Mouse (Mus musculus) testis, postnatal 10 days (tissue): ENCODE data around the gene Unc13c.

Source experiments
- DNase-seq: peaks from one replicate; pipeline ENCODE4 v3.0.0; 2021; ENCODE audit warnings: low spot score

Gene Unc13c

GRCm38 (mm10) chr9:73625171-73625570 is 343.6 kb downstream of the Unc13c start:
- DNase-seq: no peak

GRCm38 (mm10) chr9:73612896-73613295 is 355.9 kb downstream of the Unc13c start:
- no peak for DNase-seq

- no peak for DNase-seq
These were observed 364.8 kb downstream of the Unc13c start for GRCm38 (mm10) chr9:73603921-73604320.

GRCm38 (mm10) chr9:73565558-73565957 is 403.2 kb downstream of the Unc13c start:
- no peak for DNase-seq

DNA sequence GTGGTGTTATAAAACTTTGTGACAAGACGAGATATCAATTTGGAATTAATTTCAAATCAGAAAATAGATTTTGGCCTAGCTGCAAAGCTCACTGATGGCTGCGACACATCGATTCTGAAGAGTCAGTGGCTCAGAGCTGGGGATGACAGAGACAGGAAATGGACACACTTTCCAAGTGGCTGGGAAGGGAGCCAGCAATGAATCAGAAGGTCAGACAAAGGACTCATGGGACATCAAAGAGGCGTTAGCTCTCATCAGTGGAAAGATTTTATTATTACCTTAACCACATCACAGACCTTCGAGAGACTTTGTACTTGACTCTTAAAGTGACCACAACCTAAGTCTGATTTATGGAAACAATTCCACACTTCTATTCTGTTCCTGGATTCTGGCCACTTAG is 408.7 kb downstream of the Unc13c start:
- DNase-seq: peak; percentile 40

DNA sequence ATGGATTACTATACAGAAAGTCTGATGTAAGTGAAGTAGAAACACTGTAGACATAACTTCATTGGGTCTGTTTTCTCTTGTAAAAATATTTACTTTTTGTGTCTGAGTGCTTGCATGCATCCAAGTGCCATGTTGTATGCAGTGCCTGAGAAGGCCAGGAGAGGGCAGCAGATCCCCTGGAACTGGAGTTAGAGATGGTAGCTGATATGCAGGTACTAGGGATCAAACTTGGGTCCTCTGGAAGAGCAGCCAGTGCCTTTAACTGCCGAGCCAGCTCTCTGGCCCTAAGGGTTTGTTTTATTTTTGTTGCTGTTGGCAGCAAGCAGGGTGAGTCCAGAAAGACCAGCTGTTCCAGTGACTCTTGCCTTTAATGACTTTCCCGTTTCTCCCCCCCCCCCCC is 411.0 kb downstream of the Unc13c start:
- DNase-seq: peak; percentile 71

DNA sequence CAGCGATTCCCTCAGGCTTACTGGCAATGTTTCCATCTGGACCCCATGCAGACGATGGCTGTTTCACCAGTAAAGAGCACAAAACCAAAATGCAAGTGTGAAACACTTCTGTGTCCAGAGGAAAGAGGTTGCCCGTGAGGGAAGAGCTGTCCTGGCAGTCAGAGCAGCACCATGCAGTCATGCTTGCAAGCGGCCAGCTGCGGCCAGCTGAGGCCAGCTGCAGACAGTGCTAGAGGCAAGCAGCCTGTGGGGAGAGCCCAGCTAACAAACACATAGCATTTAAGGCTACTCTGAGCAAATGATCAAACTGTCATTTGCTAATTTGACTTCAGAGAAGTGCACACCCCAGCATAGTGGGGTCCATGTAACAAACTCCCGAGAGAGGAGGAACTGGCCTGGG is 413.4 kb downstream of the Unc13c start:
- no peak for DNase-seq

DNA sequence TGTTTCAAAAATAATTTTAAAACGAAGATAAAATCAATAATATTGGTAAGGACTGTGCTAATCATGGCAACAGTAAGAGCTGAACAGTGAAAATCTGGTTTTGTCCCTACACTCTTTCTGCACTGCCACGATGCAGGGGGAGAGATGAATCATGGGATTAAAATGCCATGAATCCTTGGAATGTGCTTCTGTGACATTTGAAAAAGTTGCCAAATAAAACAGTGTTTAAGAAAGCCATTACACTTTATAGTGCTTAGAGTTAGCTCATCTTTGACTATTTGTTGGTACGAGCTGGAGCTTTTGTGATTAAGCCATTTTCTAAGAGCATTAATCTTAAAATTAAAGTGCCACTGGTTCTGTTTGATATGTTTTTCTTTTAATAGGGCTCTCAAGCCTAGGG is 496.2 kb downstream of the Unc13c start:
- no peak for DNase-seq

- DNase-seq: no peak
These were observed 506.7 kb downstream of the Unc13c start for GRCm38 (mm10) chr9:73462027-73462426.

GRCm38 (mm10) chr9:73450009-73450408 is 518.8 kb downstream of the Unc13c start:
- DNase-seq: no peak

DNA sequence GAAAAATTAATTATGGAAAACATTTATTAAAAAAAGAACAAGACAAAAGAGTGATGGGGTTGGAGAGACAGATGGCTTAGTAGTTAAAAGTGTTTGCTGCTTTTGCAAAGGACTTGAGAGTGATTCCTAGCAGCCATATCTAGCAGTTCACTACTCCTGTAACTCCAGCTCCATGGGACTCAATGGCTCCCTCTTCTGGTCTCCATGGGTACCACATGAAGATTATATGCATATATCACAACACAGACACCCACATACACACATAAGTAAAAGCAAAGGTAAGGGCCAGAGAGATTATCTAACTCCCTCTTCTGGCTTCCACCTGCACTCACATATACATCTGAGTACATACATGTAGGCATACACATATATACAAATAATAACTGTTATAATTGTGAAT is 519.5 kb downstream of the Unc13c start:
- no peak for DNase-seq

DNA sequence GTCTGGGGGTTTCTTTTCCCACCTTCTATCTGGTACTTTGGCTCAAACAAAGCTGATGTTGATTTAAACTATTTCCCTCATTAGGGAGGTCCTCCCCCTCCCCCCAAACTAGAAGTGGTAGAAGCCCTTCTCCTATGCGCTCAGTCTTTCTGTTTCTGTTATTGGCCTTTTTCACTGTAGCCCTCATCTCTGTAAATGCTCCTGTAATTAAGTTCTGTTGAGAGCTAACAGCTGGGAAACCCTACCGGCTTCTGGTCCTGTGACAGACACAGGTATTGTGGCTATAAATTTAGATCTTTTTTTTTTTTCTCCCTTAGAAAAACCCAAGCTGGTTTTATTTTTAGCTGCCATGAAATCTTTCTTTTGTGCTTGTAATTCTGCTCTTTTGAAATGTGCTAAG is 536.8 kb downstream of the Unc13c start:
- DNase-seq: no peak
